8 mouse cellular contexts compared by ENCODE assay signal in the genomic region with DNA sequence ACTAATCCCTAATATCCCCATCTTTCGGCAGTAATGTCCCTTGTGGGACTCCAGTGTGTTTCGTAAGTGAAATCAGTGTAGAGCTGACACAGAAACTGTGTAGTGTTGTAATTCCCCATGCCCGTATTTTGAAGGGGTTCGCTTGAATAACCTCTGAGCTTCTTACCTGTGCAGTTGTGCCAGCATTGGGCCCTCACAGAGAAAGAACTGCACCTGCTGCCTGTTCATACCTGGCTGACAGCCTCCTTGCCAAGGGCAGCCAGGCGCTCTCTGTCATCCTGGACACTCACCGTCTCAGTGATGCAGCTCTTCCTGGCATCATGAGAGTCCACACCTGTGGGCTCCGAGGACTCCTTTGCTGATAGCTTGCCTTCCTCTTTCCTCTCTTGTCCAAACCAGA. TPM values are rescaled to one million over a fixed set of nuclear protein-coding genes. Genes with fewer than 3 reads are reported as not detected.
DNase-seq lines count a peak whose midpoint lies in the region; ATAC-seq and TF ChIP-seq lines count a peak whose summit lies in the region.

No protein-coding gene starts in this region.

- no peaks in the 10 kb centered on the region for H3K36me3 ChIP-seq in kidney, embryonic 16.5 days (ENCODE audit: insufficient read depth, low read length)
- no peaks in the 10 kb centered on the region for H3K36me3 ChIP-seq in hindbrain, embryonic 16.5 days (ENCODE audit: control insufficient read depth, insufficient read depth, low read length)
- H3K36me3 ChIP-seq in midbrain, postnatal 0 days (ENCODE audit: insufficient read depth, low read length), result peaks cover 14% of the 10 kb centered on the region; the same call in 1 of the 2 replicates

- no peak for DNase-seq in kidney, postnatal 10 days
- DNase-seq in cerebellum, postnatal 14 days, result peak; percentile 53 to 57
- no peak for DNase-seq in midbrain, postnatal 0 days (ENCODE audit: low spot score)
- no peak for DNase-seq in urinary bladder, postnatal 10 days (ENCODE audit: low spot score)
- no peak for DNase-seq in gastrocnemius, adult 18-20 months (ENCODE audit: low spot score)
- no peak for DNase-seq in left cerebral cortex, adult 9 months (ENCODE audit: low spot score in 2 of 2)

- peak overlapping the region; percentile 83 for H3K9ac ChIP-seq in kidney, embryonic 16.5 days (replicated peaks; ENCODE audit: low read length)
- peak overlapping the region; percentile 90 for H3K9ac ChIP-seq in hindbrain, embryonic 16.5 days (ENCODE audit: low read depth, low read length)
- no peak overlapping the region; the same call in 1 of the 2 replicates for H3K9ac ChIP-seq in midbrain, postnatal 0 days (replicated peaks; ENCODE audit: low read length, poor library complexity, severe bottlenecking)

- H3K4me2 ChIP-seq in kidney, embryonic 16.5 days (replicated peaks; ENCODE audit: low read depth, low read length), result peak overlapping the region; percentile 94
- H3K4me2 ChIP-seq in hindbrain, embryonic 16.5 days (ENCODE audit: low read length), result peak overlapping the region; percentile 58
- H3K4me2 ChIP-seq in midbrain, postnatal 0 days (ENCODE audit: low read depth, low read length, poor library complexity, severe bottlenecking), result peak overlapping the region; percentile 82

- peaks cover 6% of the 10 kb centered on the region for H3K27me3 ChIP-seq in kidney, embryonic 16.5 days (ENCODE audit: insufficient read depth, low read length)
- H3K27me3 ChIP-seq in hindbrain, embryonic 16.5 days (replicated peaks; ENCODE audit: control insufficient read depth, insufficient read depth, low read length), result no peaks in the 10 kb centered on the region
- H3K27me3 ChIP-seq in midbrain, postnatal 0 days (ENCODE audit: insufficient read depth, low read length), result no peaks in the 10 kb centered on the region

- 0 out of 2 replicates have a peak, but pooled peaks cover 3% of the 10 kb centered on the region for H3K9me3 ChIP-seq in kidney, embryonic 16.5 days (ENCODE audit: low read length)
- H3K9me3 ChIP-seq in hindbrain, embryonic 16.5 days (ENCODE audit: control insufficient read depth, low read length), result no peaks in the 10 kb centered on the region
- no peaks in the 10 kb centered on the region for H3K9me3 ChIP-seq in midbrain, postnatal 0 days (ENCODE audit: low read length)

- no peak for ATAC-seq in kidney, embryonic 16.5 days (ENCODE audit: low FRiP score, low TSS enrichment)
- no peak for ATAC-seq in hindbrain, embryonic 16.5 days
- ATAC-seq in midbrain, postnatal 0 days (ENCODE audit: low FRiP score), result no peak

- H3K4me1 ChIP-seq in kidney, embryonic 16.5 days (ENCODE audit: insufficient read depth, low read length), result peaks cover 22% of the 10 kb centered on the region; the same call in 1 of the 2 replicates
- H3K4me1 ChIP-seq in hindbrain, embryonic 16.5 days (ENCODE audit: control insufficient read depth, insufficient read depth, low read depth, low read length), result peaks cover 13% of the 10 kb centered on the region
- peaks cover 5% of the 10 kb centered on the region; the same call in 1 of the 2 replicates for H3K4me1 ChIP-seq in midbrain, postnatal 0 days (ENCODE audit: insufficient read depth, low read length)

- TF ChIP-seq CTCF in midbrain, postnatal 0 days (IDR thresholded peaks at IDR 0.05), result no peak

- no peak overlapping the region for H3K27ac ChIP-seq in kidney, embryonic 16.5 days (ENCODE audit: low read length)
- H3K27ac ChIP-seq in hindbrain, embryonic 16.5 days (ENCODE audit: low read depth, low read length), result peak overlapping the region; percentile 17; the same call in 1 of the 2 replicates
- H3K27ac ChIP-seq in midbrain, postnatal 0 days (ENCODE audit: low read depth, low read length), result no peak overlapping the region

- H3K4me3 ChIP-seq in kidney, embryonic 16.5 days (ENCODE audit: low read length), result peak overlapping the region; percentile 78
- H3K4me3 ChIP-seq in hindbrain, embryonic 16.5 days (ENCODE audit: low read length), result peak overlapping the region; percentile 86
- peak overlapping the region; percentile 87 for H3K4me3 ChIP-seq in midbrain, postnatal 0 days (ENCODE audit: low read depth, low read length)

- 79% methylated on average over 7 of the region's 7 CpGs for WGBS in kidney, embryonic 16.5 days
- 66% methylated on average over 7 of the region's 7 CpGs for WGBS in hindbrain, embryonic 16.5 days
- 58% methylated on average over 7 of the region's 7 CpGs for WGBS in midbrain, postnatal 0 days

RNA-seq across cellular contexts. Expression of a gene that starts 1.3 kb away (rescaled TPM):
- 30.1 and 35.0 TPM in 2 replicates for polyA plus RNA-seq in kidney, embryonic 16.5 days (2015; fragmentation: Nextera tagmentation; extraction: Ambion mirVana)
- 36.9 and 45.2 TPM in 2 replicates for polyA plus RNA-seq in hindbrain, embryonic 16.5 days (2015; fragmentation: Nextera tagmentation; extraction: Ambion mirVana)
- total RNA-seq in midbrain, postnatal 0 days (2014; rRNA removed), result 67.6 and 102 TPM in 2 replicates
- polyA plus RNA-seq in midbrain, postnatal 0 days (2015; fragmentation: Nextera tagmentation; extraction: Ambion mirVana), result 26.1 and 27.8 TPM in 2 replicates
- total RNA-seq in gastrocnemius, adult 18-20 months (2021), result 10 to 100 TPM; 34.3 to 41.6 TPM

RNA-seq across cellular contexts. Expression of a gene that starts 30.0 kb away (rescaled TPM):
- 7.6 and 8.6 TPM in 2 replicates for polyA plus RNA-seq in kidney, embryonic 16.5 days (2015; fragmentation: Nextera tagmentation; extraction: Ambion mirVana)
- 2.6 and 4.1 TPM in 2 replicates for polyA plus RNA-seq in hindbrain, embryonic 16.5 days (2015; fragmentation: Nextera tagmentation; extraction: Ambion mirVana)
- 4.0 and 7.4 TPM in 2 replicates for total RNA-seq in midbrain, postnatal 0 days (2014; rRNA removed)
- polyA plus RNA-seq in midbrain, postnatal 0 days (2015; fragmentation: Nextera tagmentation; extraction: Ambion mirVana), result 3.6 and 5.0 TPM in 2 replicates
- 1 to 10 TPM in 1 of 2 experiments, under 1 TPM in 1; 0.91 to 1.4 TPM for total RNA-seq in gastrocnemius, adult 18-20 months (2021)

Comparison
In these comparisons a context has a peak if more than half of its experiments do, and no peak if none do; other contexts are left out.
1. DNase-seq: peak in cerebellum, postnatal 14 days (2 of 2); none in kidney, postnatal 10 days (single experiment), midbrain, postnatal 0 days (single experiment), urinary bladder, postnatal 10 days (single experiment), gastrocnemius, adult 18-20 months (single experiment) and left cerebral cortex, adult 9 months (0 of 2).
2. Peak in every context shown above with its lines, with median percentiles within 50 percentile points of each other: H3K4me2 ChIP-seq and H3K4me3 ChIP-seq.